Mouse (Mus musculus): ENCODE measurements around the gene Gm9508.

Gm9508 gene

GRCm38 (mm10) chr10:77670710-77671109, 26.3 kb downstream of the Gm9508 start:
- no peak for DNase-seq (ENCODE audit: low spot score in 2 of 2)

GRCm38 (mm10) chr10:77667402-77667801, 29.6 kb downstream of the Gm9508 start:
- no peak for DNase-seq (ENCODE audit: low spot score in 2 of 2)

- no peak for DNase-seq (ENCODE audit: low spot score in 2 of 2)
Observed at GRCm38 (mm10) chr10:77666342-77666741, 30.7 kb downstream of the Gm9508 start.

- no peak for DNase-seq (ENCODE audit: low spot score in 2 of 2)
Observed at GRCm38 (mm10) chr10:77663949-77664665, 32.9 kb downstream of the Gm9508 start.

GRCm38 (mm10) chr10:77658286-77658994, 38.6 kb downstream of the Gm9508 start:
- DNase-seq (ENCODE audit: low spot score in 2 of 2): no peak

- DNase-seq (ENCODE audit: low spot score in 2 of 2): no peak
Observed at GRCm38 (mm10) chr10:77652046-77652445, 45.0 kb downstream of the Gm9508 start.

GRCm38 (mm10) chr10:77647901-77648300, 49.1 kb downstream of the Gm9508 start:
- DNase-seq (ENCODE audit: low spot score in 2 of 2): no peak

- no peak for DNase-seq (ENCODE audit: low spot score in 2 of 2)
Observed at GRCm38 (mm10) chr10:77647461-77647860, 49.6 kb downstream of the Gm9508 start.
